Mouse (Mus musculus): ENCODE results near the gene Myom1.

DNA sequence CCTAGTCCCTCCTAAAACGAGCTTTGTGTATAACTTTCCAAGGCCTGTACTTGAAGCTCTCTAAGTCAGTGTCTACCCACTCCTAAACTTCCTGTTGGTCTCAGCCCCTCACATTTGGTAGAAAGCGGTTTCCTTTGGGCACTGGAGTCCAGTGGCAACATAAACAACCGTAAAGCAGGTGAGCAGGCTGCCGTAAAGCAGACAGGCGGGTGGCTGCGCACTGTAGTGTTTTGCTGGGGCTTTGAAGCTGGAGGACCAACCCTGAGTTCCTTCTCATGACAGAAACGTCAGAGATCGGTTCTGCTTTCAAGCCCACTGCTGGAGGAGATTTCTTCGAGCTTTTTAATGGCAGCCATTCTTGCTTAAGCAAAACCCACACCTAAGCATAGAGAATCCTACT, 9.8 kb upstream of the Myom1 start:
- no peak for TF ChIP-seq POLR2A (IDR thresholded peaks at IDR 0.05; ENCODE audit: borderline replicate concordance, low read depth, low read length)
- no peak for TF ChIP-seq CTCF (IDR thresholded peaks at IDR 0.05; ENCODE audit: low read depth, low read length)

Data from bone marrow macrophage, adult 2 months (primary cell).